Mouse (Mus musculus): ENCODE data around the gene Btbd6.

- TF ChIP-seq EP300 (IDR thresholded peaks at IDR 0.05) (no peak), CTCF (IDR thresholded peaks at IDR 0.05) (no peak)
Observed at GRCm38 (mm10) chr12:112952926-112953565, 23.2 kb upstream of the Btbd6 start.

Data from lung, postnatal 0 days (tissue).